Mouse (Mus musculus): ENCODE measurements at regions not wholly inside any gene's neighbourhood (a gene's known extent, or its start where the extent isn't known, plus 50 kb on each side); places are given as distances from the start of the nearest gene placed in this dataset.
"Not testable (repeated sequence)": the region's sequence is repeated elsewhere in the genome, so short reads cannot be mapped to it uniquely, and the experiment has no call there.

DNA sequence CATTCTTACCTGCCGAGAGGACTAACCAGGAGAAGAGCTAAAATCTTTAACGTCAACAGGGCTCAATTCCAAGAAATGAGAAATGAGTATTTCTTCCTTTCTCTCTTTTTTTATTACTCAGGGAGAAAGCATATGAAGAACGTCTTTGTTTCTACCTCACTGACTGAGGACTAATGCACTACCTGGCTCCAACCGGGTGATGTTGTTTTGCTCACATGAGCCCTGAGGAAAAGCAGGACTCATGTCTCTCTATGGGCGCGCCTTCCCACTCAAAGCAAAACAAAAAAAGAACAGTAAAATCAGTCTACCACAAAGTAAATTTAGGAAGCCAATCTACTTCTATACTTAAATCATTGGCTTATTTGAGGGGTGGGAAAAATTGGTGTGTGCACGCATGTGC is 271.3 kb upstream of the Dcbld2 start:
- H3K9me3 ChIP-seq (ENCODE audit: control insufficient read depth, low read depth, low read length) = no peaks in the 10 kb centered on the region
- no peak overlapping the region for H3K9ac ChIP-seq (replicated peaks; ENCODE audit: low read depth, low read length)
- H3K36me3 ChIP-seq (ENCODE audit: control insufficient read depth, insufficient read depth, low read length) = no peaks in the 10 kb centered on the region
- no peaks in the 10 kb centered on the region for H3K4me1 ChIP-seq (ENCODE audit: control insufficient read depth, insufficient read depth, low read length)
- no peaks in the 10 kb centered on the region for H3K27me3 ChIP-seq (ENCODE audit: control insufficient read depth, insufficient read depth, low read length)
- 68% methylated on average over 7 of the region's 7 CpGs for WGBS
- no peak overlapping the region for H3K4me3 ChIP-seq (ENCODE audit: low read depth, low read length)
- ATAC-seq (ENCODE audit: insufficient number of reproducible peaks, insufficient read depth, low FRiP score, low read depth) = no peak
- no peak overlapping the region for H3K27ac ChIP-seq (ENCODE audit: low read length)
- no peak overlapping the region for H3K4me2 ChIP-seq (replicated peaks; ENCODE audit: low read depth, low read length)

DNA sequence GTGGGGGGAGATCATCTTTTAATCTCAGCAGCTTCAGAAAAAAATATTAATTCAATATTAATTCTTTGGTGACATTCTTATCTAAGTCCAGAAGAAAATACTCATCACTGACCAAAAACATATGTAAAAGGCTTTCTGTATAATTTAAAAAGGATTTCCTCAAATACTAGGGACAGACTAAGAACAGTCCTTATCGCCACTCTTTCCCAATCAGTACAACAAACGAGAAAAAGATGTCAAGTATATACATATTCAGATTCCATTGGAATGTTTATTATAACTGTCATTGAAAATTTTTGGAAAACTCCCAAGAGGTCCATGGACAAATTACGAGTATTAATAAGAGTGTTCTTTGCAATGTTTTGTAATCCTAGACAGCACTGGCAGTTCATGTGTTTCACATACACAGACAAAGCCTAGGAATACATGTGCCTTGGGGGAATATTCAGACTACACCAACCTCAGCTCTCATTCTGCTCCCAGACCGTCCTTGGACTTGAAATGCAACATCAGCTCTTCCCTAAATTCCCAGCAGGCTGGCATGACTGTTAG is 270.4 kb upstream of the Dcbld2 start:
- H3K4me3 ChIP-seq (ENCODE audit: low read depth, low read length) = no peak overlapping the region
- H3K9me3 ChIP-seq (ENCODE audit: control insufficient read depth, low read depth, low read length) = no peaks in the 10 kb centered on the region
- no peak overlapping the region for H3K4me2 ChIP-seq (replicated peaks; ENCODE audit: low read depth, low read length)
- H3K9ac ChIP-seq (replicated peaks; ENCODE audit: low read depth, low read length) = no peak overlapping the region
- H3K4me1 ChIP-seq (ENCODE audit: control insufficient read depth, insufficient read depth, low read length) = no peaks in the 10 kb centered on the region
- H3K36me3 ChIP-seq (ENCODE audit: control insufficient read depth, insufficient read depth, low read length) = no peaks in the 10 kb centered on the region
- H3K27me3 ChIP-seq (ENCODE audit: control insufficient read depth, insufficient read depth, low read length) = no peaks in the 10 kb centered on the region
- no peak overlapping the region for H3K27ac ChIP-seq (ENCODE audit: low read length)
- no peak for ATAC-seq (ENCODE audit: insufficient number of reproducible peaks, insufficient read depth, low FRiP score, low read depth)
- WGBS = 42% methylated on average over 4 of the region's 4 CpGs

DNA sequence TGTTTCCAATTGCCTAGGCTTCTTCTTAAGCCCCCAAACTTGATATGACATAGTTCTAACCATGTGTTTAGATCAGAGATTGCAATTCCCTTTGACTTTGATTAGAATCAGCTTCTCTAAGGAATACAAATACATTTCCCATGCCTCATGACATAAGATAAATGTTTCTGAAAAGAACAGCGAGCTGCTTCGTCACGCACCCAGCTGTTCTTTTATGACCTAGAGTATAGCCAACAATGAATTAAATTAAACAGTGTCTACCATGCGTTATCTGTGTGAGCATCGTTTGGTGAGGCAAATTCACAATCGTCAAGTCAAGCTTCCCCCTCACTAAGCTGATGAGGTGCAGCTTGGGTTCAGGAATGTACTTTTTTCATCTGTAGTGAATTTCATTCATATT is 261.8 kb upstream of the Dcbld2 start:
- no peaks in the 10 kb centered on the region for H3K9me3 ChIP-seq (ENCODE audit: control insufficient read depth, low read depth, low read length)
- WGBS = 25% methylated on average over 6 of the region's 6 CpGs

DNA sequence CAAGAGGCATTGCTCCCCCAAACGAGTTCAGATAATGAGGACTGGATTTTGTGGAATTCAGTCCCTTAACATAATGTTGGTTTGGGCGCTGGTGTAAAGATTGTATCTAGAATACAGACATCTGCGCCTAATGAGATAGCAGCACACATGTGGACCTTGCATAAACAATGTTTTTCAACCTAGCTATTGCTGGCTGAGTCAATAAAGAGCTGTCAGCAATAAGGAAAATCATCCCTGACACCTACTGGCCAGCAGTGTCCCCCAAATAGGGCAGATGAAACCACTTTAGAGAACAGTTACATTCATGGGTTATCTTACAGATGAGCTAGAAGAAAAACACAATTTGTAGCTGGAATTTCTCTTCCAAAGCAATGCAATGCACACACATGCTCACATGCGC is 252.7 kb upstream of the Dcbld2 start:
- no peaks in the 10 kb centered on the region for H3K4me1 ChIP-seq (ENCODE audit: control insufficient read depth, insufficient read depth, low read length)
- no peak overlapping the region for H3K27ac ChIP-seq (ENCODE audit: low read length)
- 50% methylated on average over 4 of the region's 4 CpGs for WGBS
- no peaks in the 10 kb centered on the region for H3K36me3 ChIP-seq (ENCODE audit: control insufficient read depth, insufficient read depth, low read length)
- H3K9ac ChIP-seq (replicated peaks; ENCODE audit: low read depth, low read length) = no peak overlapping the region
- no peak overlapping the region for H3K4me2 ChIP-seq (replicated peaks; ENCODE audit: low read depth, low read length)
- H3K9me3 ChIP-seq (ENCODE audit: control insufficient read depth, low read depth, low read length) = no peaks in the 10 kb centered on the region
- no peaks in the 10 kb centered on the region for H3K27me3 ChIP-seq (ENCODE audit: control insufficient read depth, insufficient read depth, low read length)
- ATAC-seq (ENCODE audit: insufficient number of reproducible peaks, insufficient read depth, low FRiP score, low read depth) = no peak
- H3K4me3 ChIP-seq (ENCODE audit: low read depth, low read length) = no peak overlapping the region

More for the DNA sequence above, 261.8 kb upstream of the Dcbld2 start:
- Histone ChIP-seq H3K36me3 (ENCODE audit: control insufficient read depth, insufficient read depth, low read length) (no peaks in the 10 kb centered on the region), H3K4me3 (ENCODE audit: low read depth, low read length) (no peak overlapping the region), H3K27me3 (ENCODE audit: control insufficient read depth, insufficient read depth, low read length) (no peaks in the 10 kb centered on the region), H3K9ac (replicated peaks; ENCODE audit: low read depth, low read length) (no peak overlapping the region), H3K4me1 (ENCODE audit: control insufficient read depth, insufficient read depth, low read length) (0 out of 2 replicates have a peak, but pooled peaks cover 4% of the 10 kb centered on the region), H3K4me2 (replicated peaks; ENCODE audit: low read depth, low read length) (no peak overlapping the region), H3K27ac (ENCODE audit: low read length) (no peak overlapping the region)
- no peak for ATAC-seq (ENCODE audit: insufficient number of reproducible peaks, insufficient read depth, low FRiP score, low read depth)

DNA sequence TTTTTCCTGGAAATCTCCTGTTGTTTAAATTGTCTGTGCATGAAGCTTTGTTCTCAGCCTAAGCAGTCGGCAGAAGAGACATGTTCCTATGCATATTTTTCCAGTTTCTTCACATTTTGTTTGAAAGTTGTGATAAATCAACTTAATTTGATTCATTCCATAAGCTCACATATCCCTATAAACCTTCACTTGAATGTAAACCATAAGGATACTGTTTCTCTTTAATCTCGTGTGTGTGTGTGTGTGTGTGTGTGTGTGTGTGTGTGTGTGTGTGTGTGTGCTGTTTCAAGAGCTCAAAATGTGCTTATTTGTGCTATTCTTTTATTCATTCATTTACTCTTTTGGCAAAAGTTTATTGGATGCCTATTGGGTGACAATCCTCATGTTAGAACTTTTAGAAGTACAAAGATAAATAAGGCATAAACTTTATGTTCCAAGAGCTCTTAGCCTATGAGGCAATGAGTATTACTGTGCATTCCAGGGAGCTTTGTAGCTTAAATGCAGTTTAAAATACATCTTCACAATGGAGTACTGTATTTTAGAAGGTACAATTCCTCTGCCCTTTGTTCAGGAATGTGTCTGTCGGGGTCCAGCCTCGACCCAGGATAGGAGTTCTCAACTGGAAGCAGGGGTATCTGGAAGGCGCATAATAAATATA is 229.4 kb upstream of the Dcbld2 start:
- H3K4me1 ChIP-seq (ENCODE audit: control insufficient read depth, insufficient read depth, low read length) = no peaks in the 10 kb centered on the region; the same call in 1 of the 2 replicates
- ATAC-seq (ENCODE audit: insufficient number of reproducible peaks, insufficient read depth, low FRiP score, low read depth) = peak; percentile 65; the same call in 1 of the 2 replicates
- H3K9ac ChIP-seq (replicated peaks; ENCODE audit: low read depth, low read length) = no peak overlapping the region
- no peaks in the 10 kb centered on the region for H3K36me3 ChIP-seq (ENCODE audit: control insufficient read depth, insufficient read depth, low read length)
- peak overlapping the region; percentile 76 for H3K27ac ChIP-seq (ENCODE audit: low read length)
- H3K4me2 ChIP-seq (replicated peaks; ENCODE audit: low read depth, low read length) = no peak overlapping the region
- H3K4me3 ChIP-seq (ENCODE audit: low read depth, low read length) = no peak overlapping the region
- H3K9me3 ChIP-seq (ENCODE audit: control insufficient read depth, low read depth, low read length) = no peaks in the 10 kb centered on the region
- no peaks in the 10 kb centered on the region for H3K27me3 ChIP-seq (ENCODE audit: control insufficient read depth, insufficient read depth, low read length)
- WGBS = 29% methylated on average over 5 of the region's 5 CpGs

DNA sequence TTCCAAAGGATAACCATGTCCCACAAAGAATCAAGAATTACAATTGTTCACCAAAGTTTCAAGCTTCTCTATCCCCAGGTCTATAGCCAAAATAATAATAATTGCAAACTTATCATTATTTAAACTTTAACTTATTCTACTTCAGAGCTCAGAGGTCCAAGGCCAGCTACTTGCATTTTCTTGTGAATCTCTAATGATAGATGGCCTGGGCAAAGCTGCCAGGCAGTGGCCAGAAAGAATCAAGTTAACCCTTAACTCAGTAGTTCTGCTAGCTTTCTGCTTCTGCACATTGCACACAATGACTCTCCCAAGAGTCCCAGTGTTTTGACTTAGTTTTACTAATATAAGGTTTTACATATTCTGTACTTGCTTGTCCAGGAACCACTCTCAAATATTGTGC is 228.3 kb upstream of the Dcbld2 start:
- not testable (repeated sequence) for H3K4me3 ChIP-seq (ENCODE audit: low read depth, low read length)

DNA sequence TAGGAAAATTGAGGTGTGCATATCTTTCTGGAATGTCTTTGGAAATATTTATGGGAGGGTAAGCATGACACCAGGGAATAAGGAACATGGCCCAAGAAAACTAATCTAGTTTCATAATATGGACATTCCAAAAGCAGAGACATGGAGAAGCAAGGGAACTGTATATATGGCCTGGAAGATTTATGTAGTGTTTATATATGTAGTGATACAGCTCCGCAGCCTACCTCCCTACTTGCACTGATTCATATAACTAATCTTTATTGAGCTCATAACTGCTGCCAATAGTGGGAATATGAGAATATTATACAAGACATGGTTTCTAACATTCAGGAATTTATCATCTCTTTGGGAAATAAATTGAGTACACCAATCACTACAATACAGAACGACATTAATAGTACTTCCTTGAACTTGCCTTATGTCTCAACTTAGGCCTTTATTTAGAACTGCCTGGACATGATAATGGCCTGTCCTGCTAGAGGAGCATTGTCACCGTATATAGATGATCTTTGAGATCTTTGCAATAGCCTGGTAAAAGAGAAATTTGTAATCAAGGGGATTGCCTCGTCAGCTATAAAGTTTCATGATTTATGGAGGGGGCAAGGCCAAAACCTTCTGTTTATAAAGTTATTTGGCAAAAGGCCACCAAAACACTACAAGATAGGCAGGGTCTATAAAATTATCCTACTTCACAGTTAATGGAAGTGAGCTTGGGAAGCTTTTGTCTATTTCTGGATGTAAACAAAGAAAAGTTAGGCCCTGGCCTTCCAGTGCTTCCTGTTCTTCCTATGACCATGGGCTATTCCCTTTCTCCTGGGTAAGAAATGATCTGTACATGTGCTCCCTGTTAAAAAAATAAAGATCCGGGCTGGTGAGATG is 213.4 kb upstream of the Dcbld2 start:
- Histone ChIP-seq H3K4me3 (ENCODE audit: low read depth, low read length) (no peak overlapping the region), H3K9ac (replicated peaks; ENCODE audit: low read depth, low read length) (no peak overlapping the region), H3K4me1 (ENCODE audit: control insufficient read depth, insufficient read depth, low read length) (no peaks in the 10 kb centered on the region), H3K27ac (ENCODE audit: low read length) (no peak overlapping the region), H3K27me3 (ENCODE audit: control insufficient read depth, insufficient read depth, low read length) (no peaks in the 10 kb centered on the region), H3K4me2 (replicated peaks; ENCODE audit: low read depth, low read length) (no peak overlapping the region), H3K36me3 (ENCODE audit: control insufficient read depth, insufficient read depth, low read length) (no peaks in the 10 kb centered on the region), H3K9me3 (ENCODE audit: control insufficient read depth, low read depth, low read length) (no peaks in the 10 kb centered on the region)
- 37% methylated on average over 5 of the region's 5 CpGs for WGBS
- peak; percentile 61; the same call in 1 of the 2 replicates for ATAC-seq (ENCODE audit: insufficient number of reproducible peaks, insufficient read depth, low FRiP score, low read depth)

More for the DNA sequence above, 228.3 kb upstream of the Dcbld2 start:
- not testable (repeated sequence) for H3K36me3 ChIP-seq (ENCODE audit: control insufficient read depth, insufficient read depth, low read length); ATAC-seq (ENCODE audit: insufficient number of reproducible peaks, insufficient read depth, low FRiP score, low read depth); H3K9me3 ChIP-seq (ENCODE audit: control insufficient read depth, low read depth, low read length); H3K9ac ChIP-seq (replicated peaks; ENCODE audit: low read depth, low read length); H3K27me3 ChIP-seq (ENCODE audit: control insufficient read depth, insufficient read depth, low read length); H3K27ac ChIP-seq (ENCODE audit: low read length); H3K4me1 ChIP-seq (ENCODE audit: control insufficient read depth, insufficient read depth, low read length); H3K4me2 ChIP-seq (replicated peaks; ENCODE audit: low read depth, low read length)

GRCm38 (mm10) chr16:58211872-58212271 is 196.4 kb upstream of the Dcbld2 start:
- no peak for ATAC-seq (ENCODE audit: insufficient number of reproducible peaks, insufficient read depth, low FRiP score, low read depth)
- Histone ChIP-seq H3K27ac (ENCODE audit: low read length) (no peak overlapping the region), H3K9me3 (ENCODE audit: control insufficient read depth, low read depth, low read length) (no peaks in the 10 kb centered on the region), H3K4me3 (ENCODE audit: low read depth, low read length) (no peak overlapping the region), H3K36me3 (ENCODE audit: control insufficient read depth, insufficient read depth, low read length) (no peaks in the 10 kb centered on the region), H3K4me2 (replicated peaks; ENCODE audit: low read depth, low read length) (no peak overlapping the region), H3K27me3 (ENCODE audit: control insufficient read depth, insufficient read depth, low read length) (no peaks in the 10 kb centered on the region), H3K9ac (replicated peaks; ENCODE audit: low read depth, low read length) (no peak overlapping the region), H3K4me1 (ENCODE audit: control insufficient read depth, insufficient read depth, low read length) (no peaks in the 10 kb centered on the region)
- 43% methylated on average over 2 of the region's 2 CpGs for WGBS

Measured in stomach, embryonic 14.5 days (tissue).